Mouse (Mus musculus): ENCODE data around the gene Pald1. TPM values are rescaled to one million over a fixed set of nuclear protein-coding genes. Genes with fewer than 3 reads are reported as not detected.

Gene Pald1
- polyA plus RNA-seq, 1 experiment = 8.8 TPM

- Histone ChIP-seq H3K4me3 (ENCODE audit: insufficient read depth, low read depth, low read length) (no peak overlapping the region), H3K36me3 (ENCODE audit: control insufficient read depth, insufficient read depth, low read length) (no peaks in the 10 kb centered on the region), H3K27ac (ENCODE audit: insufficient read depth, low read depth, low read length) (no peak overlapping the region), H3K27me3 (replicated peaks; ENCODE audit: control insufficient read depth, insufficient read depth, low read length) (no peaks in the 10 kb centered on the region), H3K4me1 (ENCODE audit: control insufficient read depth, insufficient read depth, low read length) (no peaks in the 10 kb centered on the region)
- 43% methylated on average over 9 of the region's 9 CpGs for WGBS
- no peak for DNase-seq
- TF ChIP-seq CTCF (conservative IDR thresholded peaks at IDR 0.05; ENCODE audit: insufficient read depth, insufficient read length, low read depth, low read length) = no peak
- TF ChIP-seq POLR2A (IDR thresholded peaks at IDR 0.05; ENCODE audit: low read depth, low read length) = no peak
Observed at GRCm38 (mm10) chr10:61325782-61326328, 57.5 kb downstream of the Pald1 start.

GRCm38 (mm10) chr10:61324717-61325116 is 58.6 kb downstream of the Pald1 start:
- DNase-seq = no peak
- WGBS = 72% methylated on average over 8 of the region's 8 CpGs
- no peaks in the 10 kb centered on the region for H3K27me3 ChIP-seq (replicated peaks; ENCODE audit: control insufficient read depth, insufficient read depth, low read length)
- H3K4me1 ChIP-seq (ENCODE audit: control insufficient read depth, insufficient read depth, low read length) = no peaks in the 10 kb centered on the region
- H3K36me3 ChIP-seq (ENCODE audit: control insufficient read depth, insufficient read depth, low read length) = no peaks in the 10 kb centered on the region
- H3K4me3 ChIP-seq (ENCODE audit: insufficient read depth, low read depth, low read length) = no peak overlapping the region
- H3K27ac ChIP-seq (ENCODE audit: insufficient read depth, low read depth, low read length) = no peak overlapping the region
- TF ChIP-seq CTCF (conservative IDR thresholded peaks at IDR 0.05; ENCODE audit: insufficient read depth, insufficient read length, low read depth, low read length) (no peak), POLR2A (IDR thresholded peaks at IDR 0.05; ENCODE audit: low read depth, low read length) (no peak)

- H3K27ac ChIP-seq (ENCODE audit: insufficient read depth, low read depth, low read length) = no peak overlapping the region
- TF ChIP-seq POLR2A (IDR thresholded peaks at IDR 0.05; ENCODE audit: low read depth, low read length) (no peak), CTCF (conservative IDR thresholded peaks at IDR 0.05; ENCODE audit: insufficient read depth, insufficient read length, low read depth, low read length) (no peak)
- WGBS = 90% methylated on average over 3 of the region's 3 CpGs
- no peaks in the 10 kb centered on the region for H3K36me3 ChIP-seq (ENCODE audit: control insufficient read depth, insufficient read depth, low read length)
- DNase-seq = no peak
- no peaks in the 10 kb centered on the region for H3K4me1 ChIP-seq (ENCODE audit: control insufficient read depth, insufficient read depth, low read length)
- H3K4me3 ChIP-seq (ENCODE audit: insufficient read depth, low read depth, low read length) = no peak overlapping the region
- no peaks in the 10 kb centered on the region for H3K27me3 ChIP-seq (replicated peaks; ENCODE audit: control insufficient read depth, insufficient read depth, low read length)
Observed at GRCm38 (mm10) chr10:61318527-61318926, 64.8 kb downstream of the Pald1 start.

GRCm38 (mm10) chr10:61315324-61315880 is 67.9 kb downstream of the Pald1 start:
- TF ChIP-seq CTCF (conservative IDR thresholded peaks at IDR 0.05; ENCODE audit: insufficient read depth, insufficient read length, low read depth, low read length) (no peak), POLR2A (IDR thresholded peaks at IDR 0.05; ENCODE audit: low read depth, low read length) (no peak)
- H3K4me3 ChIP-seq (ENCODE audit: insufficient read depth, low read depth, low read length) = no peak overlapping the region
- H3K4me1 ChIP-seq (ENCODE audit: control insufficient read depth, insufficient read depth, low read length) = peaks cover 4% of the 10 kb centered on the region; the same call in 1 of the 2 replicates
- 86% methylated on average over 9 of the region's 9 CpGs for WGBS
- no peaks in the 10 kb centered on the region for H3K36me3 ChIP-seq (ENCODE audit: control insufficient read depth, insufficient read depth, low read length)
- H3K27ac ChIP-seq (ENCODE audit: insufficient read depth, low read depth, low read length) = no peak overlapping the region
- H3K27me3 ChIP-seq (replicated peaks; ENCODE audit: control insufficient read depth, insufficient read depth, low read length) = no peaks in the 10 kb centered on the region
- DNase-seq = no peak

GRCm38 (mm10) chr10:61313750-61314149 is 69.6 kb downstream of the Pald1 start:
- Histone ChIP-seq H3K27me3 (replicated peaks; ENCODE audit: control insufficient read depth, insufficient read depth, low read length) (no peaks in the 10 kb centered on the region), H3K4me3 (ENCODE audit: insufficient read depth, low read depth, low read length) (no peak overlapping the region), H3K27ac (ENCODE audit: insufficient read depth, low read depth, low read length) (no peak overlapping the region), H3K4me1 (ENCODE audit: control insufficient read depth, insufficient read depth, low read length) (peaks cover 4% of the 10 kb centered on the region; the same call in 1 of the 2 replicates), H3K36me3 (ENCODE audit: control insufficient read depth, insufficient read depth, low read length) (no peaks in the 10 kb centered on the region)
- 39% methylated on average over 7 of the region's 7 CpGs for WGBS
- no peak for TF ChIP-seq POLR2A (IDR thresholded peaks at IDR 0.05; ENCODE audit: low read depth, low read length)
- TF ChIP-seq CTCF (conservative IDR thresholded peaks at IDR 0.05; ENCODE audit: insufficient read depth, insufficient read length, low read depth, low read length) = no peak
- DNase-seq = peak; percentile 42

- peak; percentile 44 for DNase-seq
- Histone ChIP-seq H3K4me1 (ENCODE audit: control insufficient read depth, insufficient read depth, low read length) (peaks cover 4% of the 10 kb centered on the region; the same call in 1 of the 2 replicates), H3K36me3 (ENCODE audit: control insufficient read depth, insufficient read depth, low read length) (no peaks in the 10 kb centered on the region), H3K27me3 (replicated peaks; ENCODE audit: control insufficient read depth, insufficient read depth, low read length) (no peaks in the 10 kb centered on the region), H3K4me3 (ENCODE audit: insufficient read depth, low read depth, low read length) (no peak overlapping the region), H3K27ac (ENCODE audit: insufficient read depth, low read depth, low read length) (peak overlapping the region; percentile 66; the same call in 1 of the 2 replicates)
- WGBS = 35% methylated on average over 7 of the region's 7 CpGs
- TF ChIP-seq CTCF (conservative IDR thresholded peaks at IDR 0.05; ENCODE audit: insufficient read depth, insufficient read length, low read depth, low read length) = no peak
- no peak for TF ChIP-seq POLR2A (IDR thresholded peaks at IDR 0.05; ENCODE audit: low read depth, low read length)
Observed at GRCm38 (mm10) chr10:61312754-61313153, 70.6 kb downstream of the Pald1 start.

GRCm38 (mm10) chr10:61312159-61312558 is 71.2 kb downstream of the Pald1 start:
- TF ChIP-seq CTCF (conservative IDR thresholded peaks at IDR 0.05; ENCODE audit: insufficient read depth, insufficient read length, low read depth, low read length) = no peak
- no peak for TF ChIP-seq POLR2A (IDR thresholded peaks at IDR 0.05; ENCODE audit: low read depth, low read length)
- no peak overlapping the region for H3K4me3 ChIP-seq (ENCODE audit: insufficient read depth, low read depth, low read length)
- H3K4me1 ChIP-seq (ENCODE audit: control insufficient read depth, insufficient read depth, low read length) = peaks cover 4% of the 10 kb centered on the region; the same call in 1 of the 2 replicates
- 42% methylated on average over 6 of the region's 6 CpGs for WGBS
- DNase-seq = peak; percentile 41
- H3K27me3 ChIP-seq (replicated peaks; ENCODE audit: control insufficient read depth, insufficient read depth, low read length) = no peaks in the 10 kb centered on the region
- no peaks in the 10 kb centered on the region for H3K36me3 ChIP-seq (ENCODE audit: control insufficient read depth, insufficient read depth, low read length)
- H3K27ac ChIP-seq (ENCODE audit: insufficient read depth, low read depth, low read length) = peak overlapping the region; percentile 66; the same call in 1 of the 2 replicates
